Mouse (Mus musculus) forebrain, postnatal 0 days (tissue): ENCODE data around the gene Def6. TPM values are rescaled to one million over a fixed set of nuclear protein-coding genes. Genes with fewer than 3 reads are reported as not detected.

Source experiments
- ATAC-seq: fragments of 200-750 bp; cut with Nextera tagmentation; 2 replicates; pipeline ENCODE4 v1.8.0; 2017; ENCODE audit warnings: mild to moderate bottlenecking, moderate library complexity
- DNase-seq: peaks from one replicate; pipeline ENCODE4 v3.0.0-alpha.2; 2015
- H3K27ac ChIP-seq: fragments of 300-500 bp; sonication (generic); 2 replicates; pipeline ENCODE4 v1.5.1; 2014; ENCODE audit warnings: low read depth, mild to moderate bottlenecking, antibody characterized with exemption, low read length, moderate library complexity, mixed read lengths
- H3K27me3 ChIP-seq: fragments of 300-500 bp; sonication (generic); 2 replicates; pipeline ENCODE4 v1.6.1; 2014; ENCODE audit warnings: mild to moderate bottlenecking, low read length, mixed read lengths; ENCODE audit not compliant: insufficient read depth
- H3K36me3 ChIP-seq: fragments of 300-500 bp; sonication (generic); 2 replicates; pipeline ENCODE4 v1.6.1; 2014; ENCODE audit warnings: mild to moderate bottlenecking, moderate library complexity; ENCODE audit not compliant: insufficient read depth
- H3K4me1 ChIP-seq: fragments of 300-500 bp; sonication (generic); 2 replicates; pipeline ENCODE4 v1.6.1; 2014; ENCODE audit warnings: antibody characterized with exemption; ENCODE audit not compliant: insufficient read depth
- H3K4me2 ChIP-seq: fragments of 300-500 bp; sonication (generic); 2 replicates; pipeline ENCODE4 v1.6.1; 2014; ENCODE audit warnings: low read depth, mild to moderate bottlenecking, moderate library complexity
- H3K4me3 ChIP-seq: fragments of 300-500 bp; sonication (generic); 2 replicates; pipeline ENCODE4 v1.5.1; 2014; ENCODE audit warnings: low read depth, low read length, mixed read lengths
- H3K9ac ChIP-seq: fragments of 300-500 bp; sonication (generic); 2 replicates; pipeline ENCODE4 v1.6.1; 2014; ENCODE audit warnings: mild to moderate bottlenecking
- H3K9me3 ChIP-seq: fragments of 300-500 bp; sonication (generic); 2 replicates; pipeline ENCODE4 v1.6.1; 2016; ENCODE audit warnings: low read length
- CTCF ChIP-seq: sonication (generic); IDR thresholded peaks from 2 replicates; pipeline ENCODE4 v1.5.1; 2016; ENCODE audit warnings: antibody characterized with exemption, control low read depth, low read depth
- WGBS: fragments of 180-500 bp; shearing (Covaris S2); extraction: QIAGEN DNeasy Blood & Tissue Kit; methylation state at CpG from one replicate; pipeline ENCODE4 v1.1.7; 2014; 5-methylcytosine and 5-hydroxymethylcytosine counted together
- polyA plus RNA-seq: library from polyadenylated mRNA; unstranded; fragments of >200 nt; fragmentation: Nextera tagmentation; extraction: Ambion mirVana; gene quantifications from 2 replicates; pipeline ENCODE4 v1.2.1, GENCODE M21; 2015
- total RNA-seq: library from RNA; depleted of rRNA; stranded (reverse); fragments of >200 nt; gene quantifications from 2 replicates; pipeline ENCODE4 v1.2.3, GENCODE M21; 2014

The Def6 gene
- total and polyA plus RNA-seq, 2 experiments from 2014 or later, result 6.8 to 8.5 TPM

DNA sequence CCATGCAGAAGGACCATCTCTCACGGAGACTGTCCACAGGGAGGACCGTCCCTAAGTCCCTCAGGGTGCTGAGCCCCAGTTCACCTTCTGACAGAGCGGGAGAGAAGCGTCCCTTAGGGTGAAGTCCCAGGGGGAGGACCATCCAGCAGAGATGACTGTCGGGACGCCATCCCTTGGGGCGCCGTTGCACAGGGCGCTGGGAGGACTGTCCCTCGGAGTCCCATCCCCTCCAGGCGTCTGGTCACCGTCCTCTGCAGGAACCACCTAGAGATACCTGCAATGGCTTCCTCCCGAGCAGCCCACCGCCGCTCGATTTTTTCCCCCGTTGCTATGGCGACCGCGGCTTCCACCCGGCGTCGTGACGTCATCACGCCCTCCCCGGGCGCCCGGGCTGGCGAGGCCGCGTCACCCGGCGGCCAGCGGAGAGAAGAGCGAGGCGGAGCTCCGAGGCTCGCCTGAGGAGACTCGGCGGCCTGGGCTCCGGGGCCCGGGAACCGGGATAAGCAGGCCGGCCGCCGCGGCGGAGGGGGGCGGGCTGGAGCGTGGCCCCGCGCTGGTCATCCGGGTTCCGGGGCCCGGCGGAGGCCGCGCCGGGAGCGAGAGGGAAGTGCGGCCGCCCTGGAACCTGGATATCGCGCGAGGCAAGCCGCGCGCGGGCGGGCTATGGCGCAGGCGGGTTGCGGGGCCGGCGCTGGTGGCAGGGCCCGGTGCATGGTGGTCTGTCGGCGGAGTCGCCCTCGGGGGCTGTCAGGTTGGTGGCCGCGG, 30.6 kb upstream of the Def6 start, which contains the start of gene Zfp523:
Zfp523 (plus strand) TSS at position 355 of the 765 bp plus-strand sequence.
- peak within 1 kb of the TSS; percentile 83 for H3K4me2 ChIP-seq
- peak within 1 kb of the TSS; percentile 79 for H3K27ac ChIP-seq
- H3K4me3 ChIP-seq, result peak within 1 kb of the TSS; percentile 88
- WGBS, result under 1% methylated on average over 62 of the region's 82 CpGs
- no peaks in the 10 kb centered on the region for H3K9me3 ChIP-seq
- TF ChIP-seq CTCF, result no peak
- peak; percentile 92 for ATAC-seq
- peak within 1 kb of the TSS; percentile 95 for H3K9ac ChIP-seq
- H3K4me1 ChIP-seq, result peaks cover 8% of the 10 kb centered on the region; the same call in 1 of the 2 replicates
- DNase-seq, result peak; percentile 95
- no peaks in the 10 kb centered on the region for H3K27me3 ChIP-seq
- H3K36me3 ChIP-seq, result peaks cover 2% of the 10 kb centered on the region; the same call in 1 of the 2 replicates

DNA sequence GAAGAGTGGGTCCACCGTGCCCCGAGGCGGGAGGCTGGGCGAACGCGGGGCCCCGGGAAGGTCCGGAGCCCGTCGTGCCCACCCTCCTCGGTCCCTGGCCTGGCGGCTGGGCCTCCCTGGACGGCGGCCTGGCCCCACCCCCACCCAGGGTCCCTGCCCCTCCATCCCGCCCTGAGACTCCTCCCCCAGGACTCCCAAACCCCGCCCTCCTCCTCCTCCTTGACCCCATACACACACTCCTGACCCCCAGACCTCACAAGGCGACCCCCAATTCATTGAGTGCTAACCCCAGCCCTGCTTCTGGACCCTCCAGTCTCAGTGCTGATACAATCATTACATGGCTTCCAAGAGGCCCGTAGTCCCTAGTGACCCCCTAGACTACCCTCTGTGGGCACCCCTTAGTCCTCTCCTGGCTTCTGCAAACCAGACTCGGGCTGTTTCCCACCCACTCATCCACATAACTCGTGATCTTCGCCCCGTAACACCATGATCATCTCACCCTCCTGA, 30.0 kb upstream of the Def6 start:
- peaks cover 8% of the 10 kb centered on the region; the same call in 1 of the 2 replicates for H3K4me1 ChIP-seq
- peak overlapping the region; percentile 79 for H3K27ac ChIP-seq
- peaks cover 2% of the 10 kb centered on the region; the same call in 1 of the 2 replicates for H3K36me3 ChIP-seq
- peak overlapping the region; percentile 88 for H3K4me3 ChIP-seq
- peak overlapping the region; percentile 83 for H3K4me2 ChIP-seq
- whole genome bisulfite sequencing, result 13% methylated on average over 12 of the region's 22 CpGs
- peak overlapping the region; percentile 95 for H3K9ac ChIP-seq
- TF ChIP-seq CTCF, result no peak
- DNase-seq, result no peak
- no peaks in the 10 kb centered on the region for H3K27me3 ChIP-seq
- no peaks in the 10 kb centered on the region for H3K9me3 ChIP-seq
- peak; percentile 40 for ATAC-seq

DNA sequence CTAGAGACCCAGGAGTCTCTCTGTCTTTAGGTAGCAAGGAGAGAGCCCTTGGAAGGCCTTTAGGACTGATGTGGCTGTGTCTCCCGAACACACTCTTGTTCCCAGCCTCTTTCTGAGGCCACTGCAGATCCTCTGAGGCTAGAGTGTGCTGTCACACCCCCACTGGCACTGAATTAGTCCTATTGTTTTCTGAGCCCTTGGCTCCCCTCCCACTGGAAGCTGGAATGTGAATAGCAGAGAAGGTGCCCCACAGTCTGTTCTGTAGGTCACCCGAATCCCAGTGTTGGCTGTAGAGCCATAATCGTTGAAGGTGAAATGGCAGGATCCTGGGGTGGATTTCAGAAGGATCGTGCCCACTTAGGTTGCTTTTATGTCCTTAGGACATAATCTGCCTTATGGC, 27.2 kb upstream of the Def6 start:
- Histone ChIP-seq H3K9ac (no peak overlapping the region), H3K36me3 (peaks cover 6% of the 10 kb centered on the region; the same call in 1 of the 2 replicates), H3K27me3 (no peaks in the 10 kb centered on the region), H3K4me2 (no peak overlapping the region), H3K9me3 (no peaks in the 10 kb centered on the region), H3K4me3 (no peak overlapping the region), H3K4me1 (peaks cover 8% of the 10 kb centered on the region; the same call in 1 of the 2 replicates), H3K27ac (no peak overlapping the region)
- DNase-seq (no peak), ATAC-seq (no peak)
- TF ChIP-seq CTCF, result no peak
- WGBS, result 38% methylated on average over 4 of the region's 4 CpGs

DNA sequence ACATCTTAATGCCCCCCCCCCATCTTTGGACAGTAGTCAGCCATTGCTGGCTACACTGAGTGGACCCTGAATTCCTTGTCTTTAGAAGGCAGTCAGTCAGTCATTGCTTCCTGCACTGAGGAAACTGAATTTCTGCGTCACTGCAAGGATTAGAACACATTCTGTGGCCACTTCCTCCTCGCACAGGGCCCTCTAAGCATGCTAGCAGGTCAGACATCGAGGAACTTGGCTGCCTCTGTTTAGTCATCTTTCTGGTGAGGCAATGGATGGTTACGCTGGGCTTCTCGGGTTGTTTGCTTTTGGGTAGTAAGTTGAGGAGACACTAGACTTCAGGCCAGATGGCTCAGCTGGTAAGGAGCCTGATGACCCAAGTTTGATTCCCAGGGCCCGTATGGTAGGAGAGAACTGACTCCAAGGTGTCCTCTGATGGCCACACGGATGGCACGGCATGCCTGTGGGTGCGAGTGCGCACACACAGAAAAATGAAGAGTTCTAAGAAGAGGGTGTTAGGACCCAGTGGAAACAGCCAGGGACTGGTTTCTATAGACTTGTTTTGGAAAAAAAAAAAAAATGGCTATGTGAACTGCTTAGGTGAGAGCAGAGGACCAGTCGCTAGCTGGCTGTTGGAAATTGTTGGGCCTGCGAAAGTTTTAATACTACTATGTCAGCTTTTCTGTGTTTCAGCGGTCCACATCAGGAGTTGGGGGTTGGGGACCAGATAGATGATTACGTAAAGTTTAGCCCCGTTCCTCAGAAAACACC, 26.6 kb upstream of the Def6 start:
- peaks cover 6% of the 10 kb centered on the region; the same call in 1 of the 2 replicates for H3K4me1 ChIP-seq
- H3K27me3 ChIP-seq, result no peaks in the 10 kb centered on the region
- H3K27ac ChIP-seq, result no peak overlapping the region
- peaks cover 6% of the 10 kb centered on the region; the same call in 1 of the 2 replicates for H3K36me3 ChIP-seq
- H3K9me3 ChIP-seq, result no peaks in the 10 kb centered on the region
- no peak for TF ChIP-seq CTCF
- ATAC-seq (no peak), DNase-seq (no peak)
- no peak overlapping the region for H3K4me3 ChIP-seq
- no peak overlapping the region for H3K4me2 ChIP-seq
- 87% methylated on average over 15 of the region's 15 CpGs for WGBS
- H3K9ac ChIP-seq, result no peak overlapping the region

DNA sequence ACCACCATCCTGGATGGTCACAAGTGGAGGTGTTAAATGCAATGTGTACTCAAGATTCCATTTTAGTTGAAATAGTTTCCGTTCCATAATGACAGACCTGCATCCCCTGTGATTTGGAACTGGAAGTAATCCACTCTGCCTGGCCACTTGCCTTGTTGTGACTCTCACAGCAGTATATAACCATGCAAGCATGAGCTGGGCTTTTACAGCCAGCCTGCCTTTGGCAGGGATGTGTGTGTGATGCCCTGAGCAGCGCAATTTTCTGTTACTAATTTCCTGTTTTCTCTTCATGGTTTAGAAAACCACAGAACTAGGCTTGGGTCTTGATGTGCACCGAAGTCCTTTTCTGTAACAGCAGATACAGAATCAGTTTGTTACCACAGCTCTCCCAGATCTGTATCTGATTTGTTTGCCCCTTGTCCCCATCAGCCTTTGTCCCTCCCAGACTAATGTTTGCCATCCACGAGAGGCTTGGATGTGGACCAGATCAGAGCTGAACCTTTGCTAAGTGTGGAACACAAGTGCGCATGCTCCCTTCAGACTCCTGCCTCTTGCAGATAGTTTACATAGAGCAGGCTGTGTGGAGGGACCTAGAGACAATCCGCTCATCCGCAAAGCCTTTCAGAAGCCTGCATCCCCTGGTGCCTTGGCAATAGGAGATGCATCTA, 22.5 kb upstream of the Def6 start:
- no peak for TF ChIP-seq CTCF
- 75% methylated on average over 7 of the region's 7 CpGs for WGBS
- no peaks in the 10 kb centered on the region for H3K27me3 ChIP-seq
- DNase-seq, result no peak
- H3K36me3 ChIP-seq, result peaks cover 11% of the 10 kb centered on the region
- H3K4me2 ChIP-seq, result no peak overlapping the region
- no peak overlapping the region for H3K4me3 ChIP-seq
- ATAC-seq, result no peak
- H3K4me1 ChIP-seq, result no peaks in the 10 kb centered on the region
- no peak overlapping the region; the same call in 1 of the 2 replicates for H3K9ac ChIP-seq
- H3K27ac ChIP-seq, result no peak overlapping the region
- H3K9me3 ChIP-seq, result no peaks in the 10 kb centered on the region

DNA sequence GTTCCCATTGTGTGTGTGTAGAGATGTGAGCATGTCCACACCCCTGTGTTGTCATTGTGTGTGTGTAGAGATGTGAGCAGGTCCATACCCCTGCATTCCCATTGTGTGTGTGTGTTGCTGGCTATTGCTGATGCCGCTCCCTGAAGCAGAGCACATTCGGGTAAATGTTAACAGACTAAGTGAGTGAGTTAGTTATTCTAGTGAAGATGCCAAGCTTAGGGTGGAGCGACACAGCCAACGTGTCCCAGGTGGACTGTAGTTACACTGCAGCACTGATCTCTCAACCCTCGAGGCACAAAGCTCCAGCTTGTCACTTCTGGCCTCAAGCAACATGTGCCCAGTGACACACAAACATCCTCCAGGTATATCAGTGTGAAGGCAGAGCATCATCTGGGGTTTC, 19.3 kb upstream of the Def6 start:
- no peaks in the 10 kb centered on the region for H3K27me3 ChIP-seq
- no peak for ATAC-seq
- WGBS, result 89% methylated on average over 5 of the region's 5 CpGs
- H3K4me2 ChIP-seq, result no peak overlapping the region
- H3K36me3 ChIP-seq, result peaks cover 36% of the 10 kb centered on the region
- no peak for TF ChIP-seq CTCF
- H3K4me3 ChIP-seq, result no peak overlapping the region
- no peak overlapping the region for H3K27ac ChIP-seq
- H3K4me1 ChIP-seq, result no peaks in the 10 kb centered on the region
- no peak for DNase-seq
- H3K9me3 ChIP-seq, result no peaks in the 10 kb centered on the region
- no peak overlapping the region for H3K9ac ChIP-seq
